Mouse (Mus musculus) B cell, adult 67 days (primary cell): ENCODE data around the gene Olfr543. TPM values are rescaled to one million over a fixed set of nuclear protein-coding genes. Genes with fewer than 3 reads are reported as not detected.

Source experiments
- total RNA-seq, 2 experiments: library from RNA; stranded (reverse); gene quantifications; 4 replicates each; pipeline ENCODE4 v1.2.4; 2023

Gene Olfr543
- not detected for total RNA-seq

DNA sequence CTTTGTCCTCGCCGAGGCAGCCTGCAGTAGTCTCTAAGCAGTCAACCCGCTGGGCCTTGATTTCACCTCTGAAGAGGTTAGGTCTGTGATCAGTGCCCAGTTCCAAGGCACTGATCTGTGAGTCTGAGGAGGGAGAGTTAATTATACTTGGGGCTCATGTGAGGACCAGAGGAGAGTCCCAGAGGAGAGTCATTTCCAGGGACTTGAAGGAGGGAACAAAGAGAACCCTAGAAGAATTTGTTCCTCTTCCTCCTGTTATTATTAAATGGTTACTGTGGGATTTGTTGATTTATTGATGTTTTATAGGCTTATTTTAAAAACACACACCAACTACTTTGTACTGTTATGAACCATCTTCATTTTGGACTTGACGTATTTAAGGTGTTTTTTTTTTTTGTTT is at the start of gene Olfr543:
Gene Olfr543, minus strand, starts transcription at position 101 of the 400 bp plus-strand sequence.

GRCm38 (mm10) chr7:102499473-102499872 is 18.0 kb upstream of the Olfr543 start, which contains the start of gene Olfr545:
Gene Olfr545 (minus strand): TSS chr7:102499573.

GRCm38 (mm10) chr7:102488161-102488560 is 6.7 kb upstream of the Olfr543 start, which contains the start of gene Olfr544:
Gene Olfr544 (minus strand): TSS chr7:102488313.

GRCm38 (mm10) chr7:102441657-102442391 is 39.7 kb downstream of the Olfr543 start, which contains the start of gene Rrm1:
Gene Rrm1 (plus strand): TSS chr7:102441695.

Other genes with a start within 250 kb of the Olfr543 start
- 100 to 1,000 TPM; 142 to 157 TPM for gene Rhog, start 225.6 kb downstream of the Olfr543 start, total RNA-seq
- gene Stim1, start 213.9 kb downstream of the Olfr543 start, total RNA-seq: 10 to 100 TPM; 82.9 to 83.7 TPM
- 10 to 100 TPM; 44.7 to 44.9 TPM for gene Rrm1, start 40.0 kb downstream of the Olfr543 start, total RNA-seq
- gene Olfr544, start 6.6 kb upstream of the Olfr543 start, total RNA-seq: not detected
- not detected for gene Olfr545, start 17.9 kb upstream of the Olfr543 start, total RNA-seq
- gene Olfr547, start 53.1 kb upstream of the Olfr543 start, total RNA-seq: not detected
- gene Olfr548-ps1, start 59.2 kb upstream of the Olfr543 start, total RNA-seq: not detected
- gene Olfr549, start 68.2 kb upstream of the Olfr543 start, total RNA-seq: not detected
- 10 to 100 TPM; 31.0 to 47.2 TPM for gene Trim21, start 83.8 kb upstream of the Olfr543 start, total RNA-seq
- gene Olfr550, start 89.8 kb upstream of the Olfr543 start, total RNA-seq: not detected
- not detected for gene Olfr551, start 110.2 kb upstream of the Olfr543 start, total RNA-seq
- under 1 TPM in 1 of 2 experiments, not detected in 1; 0.18 TPM for gene Olfr552, start 116.1 kb upstream of the Olfr543 start, total RNA-seq
- not detected for gene Olfr553, start 136.5 kb upstream of the Olfr543 start, total RNA-seq
- not detected for gene Olfr554, start 156.8 kb upstream of the Olfr543 start, total RNA-seq
- gene Olfr555, start 177.1 kb upstream of the Olfr543 start, total RNA-seq: not detected
- gene Olfr556, start 183.2 kb upstream of the Olfr543 start, total RNA-seq: not detected
- gene Trim68, start 205.6 kb upstream of the Olfr543 start, total RNA-seq: 10 to 100 TPM; 21.8 to 29.3 TPM
- not detected for gene Olfr557, start 214.2 kb upstream of the Olfr543 start, total RNA-seq
- gene Olfr558, start 220.5 kb upstream of the Olfr543 start, total RNA-seq: not detected
- gene Olfr33, start 237.4 kb upstream of the Olfr543 start, total RNA-seq: not detected
- gene Olfr559, start 245.8 kb upstream of the Olfr543 start, total RNA-seq: not detected